In genomic region chr12:52704810-52705209, GRCm38 (mm10) we compare ENCODE assay signal across 26 mouse cellular contexts. TPM values are rescaled to one million over a fixed set of nuclear protein-coding genes. Genes with fewer than 3 reads are reported as not detected.
DNase-seq lines count a peak whose midpoint lies in the region; ATAC-seq and TF ChIP-seq lines count a peak whose summit lies in the region.
"Had no signal": no experiment of that assay in that cellular context is flagged by ENCODE, and none has a peak within 500 bp of the region (broad histone marks: within the 10 kb centered on the region; RNA-seq: fewer than 3 reads in every experiment).

No protein-coding gene starts in this region.

- no peaks in the 10 kb centered on the region for H3K27me3 ChIP-seq in hindbrain, embryonic 13.5 days
- no peaks in the 10 kb centered on the region for H3K27me3 ChIP-seq in hindbrain, embryonic 12.5 days
- H3K27me3 ChIP-seq in midbrain, embryonic 13.5 days: no peaks in the 10 kb centered on the region
- H3K27me3 ChIP-seq in midbrain, postnatal 0 days (ENCODE audit: insufficient read depth, low read length): no peaks in the 10 kb centered on the region
- H3K27me3 ChIP-seq in neural tube, embryonic 14.5 days (ENCODE audit: control insufficient read depth, insufficient read depth, low read length): no peaks in the 10 kb centered on the region
- no peaks in the 10 kb centered on the region for H3K27me3 ChIP-seq in intestine, postnatal 0 days (replicated peaks; ENCODE audit: control insufficient read depth, insufficient read depth, low read length)
- H3K27me3 ChIP-seq: embryonic facial prominence, embryonic 13.5 days; forebrain, embryonic 12.5 days; forebrain, embryonic 15.5 days; heart, embryonic 13.5 days; intestine, embryonic 15.5 days had no signal

- no peak for ATAC-seq in hindbrain, embryonic 13.5 days (ENCODE audit: low FRiP score)
- no peak for ATAC-seq in hindbrain, embryonic 12.5 days (ENCODE audit: low FRiP score)
- no peak for ATAC-seq in midbrain, embryonic 13.5 days
- ATAC-seq in midbrain, postnatal 0 days (ENCODE audit: low FRiP score): no peak
- ATAC-seq in neural tube, embryonic 14.5 days (ENCODE audit: low read depth): peak; percentile 65
- no peak for ATAC-seq in intestine, postnatal 0 days
- ATAC-seq: activated CD4-positive, CD25-positive, alpha-beta regulatory T cell, adult 4 months; forebrain, embryonic 15.5 days; intestine, embryonic 15.5 days had no signal

- no peak for DNase-seq in midbrain, postnatal 0 days (ENCODE audit: low spot score)
- DNase-seq: adrenal gland, adult 8-10 months; adrenal gland, postnatal 25 days; cerebellum, adult 11-12 months; cerebellum, adult 8-10 months; cerebellum, postnatal 10 days; cerebellum, postnatal 36 days; embryo, embryonic 11 days; gastrocnemius, postnatal 25 days; heart, adult 18-20 months; heart, postnatal 14 days; heart, postnatal 4 days had no signal

- H3K9me3 ChIP-seq in hindbrain, embryonic 13.5 days: no peaks in the 10 kb centered on the region
- no peaks in the 10 kb centered on the region for H3K9me3 ChIP-seq in hindbrain, embryonic 12.5 days (replicated peaks)
- H3K9me3 ChIP-seq in midbrain, embryonic 13.5 days: no peaks in the 10 kb centered on the region
- H3K9me3 ChIP-seq in midbrain, postnatal 0 days (ENCODE audit: low read length): no peaks in the 10 kb centered on the region
- no peaks in the 10 kb centered on the region for H3K9me3 ChIP-seq in neural tube, embryonic 14.5 days (ENCODE audit: control insufficient read depth, low read length)
- H3K9me3 ChIP-seq in intestine, postnatal 0 days (ENCODE audit: control insufficient read depth): no peaks in the 10 kb centered on the region
- H3K9me3 ChIP-seq: embryonic facial prominence, embryonic 10.5 days; embryonic facial prominence, embryonic 13.5 days; forebrain, embryonic 12.5 days; forebrain, embryonic 15.5 days; heart, embryonic 10.5 days; heart, embryonic 13.5 days; intestine, embryonic 15.5 days had no signal

- no peak overlapping the region for H3K4me3 ChIP-seq in hindbrain, embryonic 13.5 days
- no peak overlapping the region for H3K4me3 ChIP-seq in hindbrain, embryonic 12.5 days
- H3K4me3 ChIP-seq in midbrain, embryonic 13.5 days (replicated peaks): no peak overlapping the region
- H3K4me3 ChIP-seq in midbrain, postnatal 0 days (ENCODE audit: low read depth, low read length): no peak overlapping the region
- no peak overlapping the region for H3K4me3 ChIP-seq in neural tube, embryonic 14.5 days (ENCODE audit: low read depth, low read length)
- H3K4me3 ChIP-seq in intestine, postnatal 0 days (ENCODE audit: low read depth, low read length): no peak overlapping the region
- H3K4me3 ChIP-seq: embryonic facial prominence, embryonic 10.5 days; embryonic facial prominence, embryonic 13.5 days; erythroblast, embryonic 14.5 days; forebrain, embryonic 12.5 days; forebrain, embryonic 15.5 days; heart, embryonic 10.5 days; heart, embryonic 13.5 days; intestine, embryonic 15.5 days had no signal

- TF ChIP-seq CTCF in midbrain, postnatal 0 days (IDR thresholded peaks at IDR 0.05): no peak
- TF ChIP-seq CTCF in intestine, postnatal 0 days (IDR thresholded peaks at IDR 0.05; ENCODE audit: low read depth): no peak

- no peak overlapping the region for H3K4me2 ChIP-seq in hindbrain, embryonic 13.5 days
- no peak overlapping the region for H3K4me2 ChIP-seq in hindbrain, embryonic 12.5 days (replicated peaks)
- no peak overlapping the region for H3K4me2 ChIP-seq in midbrain, embryonic 13.5 days (replicated peaks)
- H3K4me2 ChIP-seq in midbrain, postnatal 0 days (ENCODE audit: low read depth, low read length, poor library complexity, severe bottlenecking): no peak overlapping the region
- 0 out of 2 replicates have a peak overlapping the region, but pooled peaks have one; percentile 4 for H3K4me2 ChIP-seq in neural tube, embryonic 14.5 days (ENCODE audit: low read depth, low read length)
- H3K4me2 ChIP-seq in intestine, postnatal 0 days (replicated peaks; ENCODE audit: low read depth): no peak overlapping the region
- H3K4me2 ChIP-seq: embryonic facial prominence, embryonic 13.5 days; forebrain, embryonic 12.5 days; forebrain, embryonic 15.5 days; heart, embryonic 13.5 days; intestine, embryonic 15.5 days had no signal

- WGBS in hindbrain, embryonic 13.5 days: 59% methylated on average over 3 of the region's 3 CpGs
- 73% methylated on average over 3 of the region's 3 CpGs for WGBS in hindbrain, embryonic 12.5 days
- 63% methylated on average over 3 of the region's 3 CpGs for WGBS in midbrain, embryonic 13.5 days
- 59% methylated on average over 3 of the region's 3 CpGs for WGBS in midbrain, postnatal 0 days
- WGBS in neural tube, embryonic 14.5 days: 25% methylated on average over 3 of the region's 3 CpGs
- WGBS in intestine, postnatal 0 days: 50% methylated on average over 3 of the region's 3 CpGs

- H3K4me1 ChIP-seq in hindbrain, embryonic 13.5 days (replicated peaks): peaks cover 50% of the 10 kb centered on the region
- peaks cover 32% of the 10 kb centered on the region for H3K4me1 ChIP-seq in hindbrain, embryonic 12.5 days
- H3K4me1 ChIP-seq in midbrain, embryonic 13.5 days (replicated peaks): peaks cover 43% of the 10 kb centered on the region
- peaks cover 10% of the 10 kb centered on the region; the same call in 1 of the 2 replicates for H3K4me1 ChIP-seq in midbrain, postnatal 0 days (ENCODE audit: insufficient read depth, low read length)
- H3K4me1 ChIP-seq in neural tube, embryonic 14.5 days (ENCODE audit: control insufficient read depth, insufficient read depth, low read length): peaks cover 27% of the 10 kb centered on the region
- peaks cover 7% of the 10 kb centered on the region for H3K4me1 ChIP-seq in intestine, postnatal 0 days (replicated peaks; ENCODE audit: control insufficient read depth, insufficient read depth, low read length)

- no peak overlapping the region for H3K9ac ChIP-seq in hindbrain, embryonic 13.5 days
- H3K9ac ChIP-seq in hindbrain, embryonic 12.5 days: no peak overlapping the region
- H3K9ac ChIP-seq in midbrain, embryonic 13.5 days (replicated peaks): no peak overlapping the region
- no peak overlapping the region for H3K9ac ChIP-seq in midbrain, postnatal 0 days (replicated peaks; ENCODE audit: low read length, poor library complexity, severe bottlenecking)
- H3K9ac ChIP-seq in neural tube, embryonic 14.5 days (replicated peaks; ENCODE audit: low read depth, low read length): no peak overlapping the region
- H3K9ac ChIP-seq in intestine, postnatal 0 days (ENCODE audit: low read depth, low read length): no peak overlapping the region
- H3K9ac ChIP-seq: embryonic facial prominence, embryonic 13.5 days; forebrain, embryonic 12.5 days; forebrain, embryonic 15.5 days; heart, embryonic 13.5 days; intestine, embryonic 15.5 days had no signal

- peak overlapping the region; percentile 20; the same call in 1 of the 2 replicates for H3K27ac ChIP-seq in hindbrain, embryonic 13.5 days
- no peak overlapping the region for H3K27ac ChIP-seq in hindbrain, embryonic 12.5 days
- H3K27ac ChIP-seq in midbrain, embryonic 13.5 days: peak overlapping the region; percentile 6; the same call in 1 of the 2 replicates
- no peak overlapping the region for H3K27ac ChIP-seq in midbrain, postnatal 0 days (ENCODE audit: low read depth, low read length)
- H3K27ac ChIP-seq in neural tube, embryonic 14.5 days (ENCODE audit: low read depth, low read length): peak overlapping the region; percentile 4; the same call in 1 of the 2 replicates
- H3K27ac ChIP-seq in intestine, postnatal 0 days (ENCODE audit: low read depth, low read length): no peak overlapping the region
- H3K27ac ChIP-seq: embryonic facial prominence, embryonic 10.5 days; embryonic facial prominence, embryonic 13.5 days; forebrain, embryonic 12.5 days; forebrain, embryonic 15.5 days; heart, embryonic 10.5 days; heart, embryonic 13.5 days; intestine, embryonic 15.5 days had no signal

- peaks cover 7% of the 10 kb centered on the region for H3K36me3 ChIP-seq in hindbrain, embryonic 13.5 days
- no peaks in the 10 kb centered on the region for H3K36me3 ChIP-seq in hindbrain, embryonic 12.5 days
- peaks cover 5% of the 10 kb centered on the region for H3K36me3 ChIP-seq in midbrain, embryonic 13.5 days
- H3K36me3 ChIP-seq in midbrain, postnatal 0 days (ENCODE audit: insufficient read depth, low read length): 0 out of 2 replicates have a peak, but pooled peaks cover 3% of the 10 kb centered on the region
- H3K36me3 ChIP-seq in neural tube, embryonic 14.5 days (ENCODE audit: control insufficient read depth, insufficient read depth, low read length): no peaks in the 10 kb centered on the region
- no peaks in the 10 kb centered on the region for H3K36me3 ChIP-seq in intestine, postnatal 0 days (ENCODE audit: control insufficient read depth, insufficient read depth)
- H3K36me3 ChIP-seq: embryonic facial prominence, embryonic 10.5 days; embryonic facial prominence, embryonic 13.5 days; forebrain, embryonic 12.5 days; heart, embryonic 10.5 days; heart, embryonic 13.5 days; intestine, embryonic 15.5 days had no signal

RNA-seq across cellular contexts. Expression of gene Akap6, which starts 5.6 kb away (rescaled TPM):
- 30.9 and 31.3 TPM in 2 replicates for polyA plus RNA-seq in hindbrain, embryonic 13.5 days (2015; fragmentation: Nextera tagmentation; extraction: Ambion mirVana)
- 33.1 and 34.2 TPM in 2 replicates for polyA plus RNA-seq in hindbrain, embryonic 12.5 days (2016; fragmentation: Nextera tagmentation; extraction: Ambion mirVana)
- polyA plus RNA-seq in midbrain, embryonic 13.5 days (2015; fragmentation: Nextera tagmentation; extraction: Ambion mirVana): 25.2 and 28.7 TPM in 2 replicates
- total RNA-seq in midbrain, postnatal 0 days (2014; rRNA removed): 69.3 and 90.2 TPM in 2 replicates
- 15.7 and 18.2 TPM in 2 replicates for polyA plus RNA-seq in midbrain, postnatal 0 days (2015; fragmentation: Nextera tagmentation; extraction: Ambion mirVana)
- 40.4 and 44.0 TPM in 2 replicates for polyA plus RNA-seq in neural tube, embryonic 14.5 days (2014; fragmentation: Nextera tagmentation; extraction: Ambion mirVana)
- polyA plus RNA-seq in intestine, postnatal 0 days (2015; fragmentation: Nextera tagmentation; extraction: Ambion mirVana): 0.73 and 1.1 TPM in 2 replicates
- polyA plus RNA-seq: erythroblast, embryonic 14.5 days had no signal

Comparison
In these comparisons a context has a peak if more than half of its experiments do, and no peak if none do; other contexts are left out.
1. H3K27ac ChIP-seq: peak in hindbrain, embryonic 13.5 days (single experiment), midbrain, embryonic 13.5 days (single experiment) and neural tube, embryonic 14.5 days (single experiment); none in hindbrain, embryonic 12.5 days (single experiment), midbrain, postnatal 0 days (single experiment) and intestine, postnatal 0 days (single experiment).